Mouse (Mus musculus) layer of hippocampus, adult 11-12 months (tissue): ENCODE results near the gene Daam1.
A peak's percentile ranks its signal among the peaks of the same experiment; 100 is the strongest.

Source experiments
- DNase-seq: peaks from one replicate; pipeline ENCODE4 v3.0.0; 2022; ENCODE audit warnings: low spot score

The Daam1 gene

GRCm38 (mm10) chr12:71830607-71831257 is at the start of gene Daam1:
Daam1 (plus strand) TSS chr12:71831078.
- DNase-seq: peak; percentile 96

DNA sequence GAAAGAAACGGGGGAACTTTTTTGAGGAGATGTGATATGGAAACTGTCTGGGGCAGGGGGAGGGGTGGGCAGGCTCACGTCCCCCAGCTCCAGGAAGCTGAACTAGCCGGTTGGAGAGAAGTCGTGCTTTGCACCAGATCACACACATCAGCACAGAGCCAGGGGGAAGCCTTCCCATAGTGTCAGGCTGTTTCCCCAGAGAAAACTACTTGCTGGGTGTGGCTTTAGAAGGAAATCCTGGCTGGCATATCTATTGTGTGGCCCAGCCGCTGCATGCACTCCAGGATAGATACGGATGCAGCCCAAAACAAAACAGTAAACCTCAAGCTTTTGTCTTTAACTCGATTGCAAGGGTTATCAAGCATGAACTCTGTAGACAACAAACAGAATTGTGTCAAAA is 49.7 kb upstream of the Daam1 start:
- DNase-seq: no peak

DNA sequence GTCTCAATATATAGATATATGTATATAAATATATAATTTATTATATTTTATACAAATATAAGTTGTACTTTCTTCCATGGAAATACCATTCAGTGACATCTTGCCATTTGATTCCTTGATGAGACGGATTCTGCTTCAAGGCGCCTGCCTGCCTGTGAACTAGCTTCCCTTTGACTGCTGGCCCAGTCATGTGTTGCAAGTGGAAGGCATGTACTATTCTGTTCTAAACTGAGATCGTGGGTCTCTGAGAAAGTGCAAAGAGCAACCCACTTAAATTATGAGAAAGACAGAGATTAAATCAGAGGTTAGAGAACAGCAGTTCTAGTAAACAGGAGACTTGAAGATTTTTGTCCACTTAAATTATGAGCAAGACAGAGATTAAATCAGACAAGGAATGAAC is 46.9 kb upstream of the Daam1 start:
- no peak for DNase-seq

GRCm38 (mm10) chr12:71784666-71785255 is 46.1 kb upstream of the Daam1 start:
- DNase-seq: no peak

DNA sequence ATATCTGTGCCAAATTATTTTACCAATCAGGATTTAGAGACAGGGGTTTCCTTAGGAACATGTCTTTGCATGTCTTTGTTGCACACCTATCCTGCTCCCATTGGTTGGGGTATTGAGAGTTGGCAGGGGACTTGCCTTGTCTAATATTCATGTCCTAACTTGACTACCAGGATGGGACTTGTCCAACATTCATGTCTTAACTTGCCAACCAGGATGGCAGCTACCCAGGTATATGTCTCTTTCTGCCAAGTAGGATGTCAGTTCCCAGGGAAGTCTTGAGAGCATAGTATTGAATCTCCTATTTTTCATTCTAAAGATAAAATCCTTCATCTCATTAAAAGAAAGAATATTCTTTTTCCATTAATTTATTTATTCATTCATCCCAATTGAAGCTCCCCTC is 44.4 kb upstream of the Daam1 start:
- DNase-seq: no peak

GRCm38 (mm10) chr12:71788791-71789190 is 42.1 kb upstream of the Daam1 start:
- no peak for DNase-seq

GRCm38 (mm10) chr12:71790581-71790980 is 40.3 kb upstream of the Daam1 start:
- no peak for DNase-seq

GRCm38 (mm10) chr12:71793114-71793513 is 37.8 kb upstream of the Daam1 start:
- no peak for DNase-seq

DNA sequence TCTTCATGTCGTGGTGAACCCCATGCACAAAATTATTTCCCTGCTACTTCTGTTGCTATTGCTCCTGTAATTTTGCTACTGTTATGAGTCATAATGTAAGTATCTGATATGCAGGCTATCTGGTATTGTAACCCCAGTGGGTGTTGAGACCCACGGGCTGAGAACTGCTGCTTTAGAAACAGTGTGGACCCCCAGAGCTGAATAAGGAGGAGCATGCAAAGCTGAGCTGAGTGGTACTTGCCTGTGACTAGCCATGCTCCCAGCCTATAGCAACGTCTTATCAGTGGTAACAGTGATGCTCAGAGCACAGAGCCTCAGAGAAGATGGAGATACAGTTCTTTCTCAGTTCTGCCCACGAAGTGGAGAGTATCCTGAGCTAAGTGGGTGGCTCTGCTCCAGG is 35.3 kb upstream of the Daam1 start:
- DNase-seq: no peak

GRCm38 (mm10) chr12:71796517-71796916 is 34.4 kb upstream of the Daam1 start:
- no peak for DNase-seq

DNA sequence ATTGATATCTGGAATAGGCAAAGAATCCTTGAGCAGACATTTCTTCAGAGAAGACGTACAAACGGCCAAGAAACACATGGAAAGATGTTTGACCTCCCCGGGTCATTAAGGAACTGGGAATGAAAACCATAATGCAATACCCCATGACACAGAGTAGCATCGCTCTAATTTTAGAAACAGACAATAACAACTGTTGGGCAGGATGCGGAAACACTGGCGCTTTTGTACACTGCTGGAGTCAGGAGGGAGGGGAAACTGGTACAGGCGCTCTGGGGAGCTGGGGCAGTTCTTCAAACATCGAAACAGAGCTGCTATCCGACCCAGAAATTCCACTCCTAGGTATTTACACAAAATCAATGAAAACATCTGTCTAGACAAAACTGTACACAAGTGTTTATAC is 23.6 kb upstream of the Daam1 start:
- peak; percentile 16 for DNase-seq

DNA sequence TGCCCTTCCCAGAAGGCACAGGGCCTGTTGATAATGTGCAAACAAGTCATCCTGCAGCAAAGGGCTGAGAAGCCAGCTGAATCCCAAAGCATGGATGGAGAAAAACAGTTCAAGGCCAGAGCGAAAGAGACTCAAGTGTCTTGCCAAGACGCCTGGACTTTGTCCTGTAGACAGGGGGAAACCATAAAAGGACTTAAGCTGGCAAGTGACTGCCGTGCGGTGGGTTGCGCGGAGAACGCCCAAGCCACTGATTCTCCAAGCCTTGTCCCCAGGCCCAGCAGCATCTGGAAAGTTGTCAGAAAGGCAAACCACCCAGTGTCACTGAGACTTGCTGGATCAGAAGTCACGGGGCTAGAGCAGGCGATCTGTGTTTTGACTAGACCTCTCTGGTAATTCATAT is 22.2 kb upstream of the Daam1 start:
- no peak for DNase-seq

DNA sequence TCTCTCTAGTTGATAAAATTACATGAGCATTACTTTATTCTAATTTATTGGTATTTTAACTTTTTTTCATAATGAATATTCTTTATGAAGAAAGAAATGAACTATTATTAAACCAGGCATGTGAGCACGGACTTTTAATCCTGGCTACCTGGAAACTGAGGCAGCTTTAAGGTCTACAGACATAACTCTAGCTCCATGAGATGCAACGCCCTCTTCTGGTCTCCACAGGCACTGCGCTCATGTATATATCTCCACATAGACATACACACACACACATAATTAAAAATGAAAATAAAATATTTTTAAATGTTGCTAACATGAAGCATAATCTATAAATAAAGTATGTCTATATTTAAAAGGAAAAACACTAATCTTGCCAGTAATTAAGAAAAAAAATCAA is 21.3 kb upstream of the Daam1 start:
- no peak for DNase-seq

DNA sequence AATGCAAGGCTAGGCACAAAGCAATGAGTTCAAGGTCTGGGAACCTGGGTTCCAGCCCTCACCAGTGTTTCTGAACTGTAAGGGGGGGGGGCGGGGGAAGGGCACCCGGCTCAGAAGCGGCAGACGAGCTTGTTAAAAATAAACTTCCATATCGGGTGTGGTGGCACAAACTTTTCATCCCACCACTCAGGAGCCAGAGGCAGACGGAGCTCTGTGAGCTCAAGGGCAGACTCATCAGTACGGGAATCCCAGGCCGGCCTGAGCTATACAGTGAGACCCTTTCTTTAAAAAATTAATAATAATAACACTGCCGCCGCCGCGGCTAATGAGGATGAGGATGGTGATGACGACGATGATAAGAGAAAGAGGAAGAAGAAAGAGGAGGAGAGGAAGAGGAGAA is 18.3 kb upstream of the Daam1 start:
- DNase-seq: no peak

DNA sequence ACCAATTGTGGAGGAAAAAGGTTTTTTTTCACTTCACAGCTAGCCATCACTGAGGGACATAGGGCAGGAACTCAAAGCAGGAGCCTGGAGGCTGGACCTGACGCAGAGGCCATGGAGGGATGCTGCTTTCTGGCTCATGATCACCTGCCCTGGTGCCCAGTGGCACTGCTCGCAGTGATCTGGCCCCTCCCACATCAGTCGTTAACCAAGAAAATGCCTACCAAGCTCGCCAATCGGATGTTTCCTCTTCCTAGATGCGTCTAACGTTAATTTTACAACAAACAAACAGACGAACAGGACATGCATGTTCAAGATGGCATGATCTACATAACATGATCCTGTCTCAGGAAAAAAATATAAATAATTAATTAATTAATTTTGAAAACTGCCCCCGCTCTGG is 17.6 kb upstream of the Daam1 start:
- DNase-seq: no peak

- no peak for DNase-seq
Observed at GRCm38 (mm10) chr12:71813761-71814160, 17.1 kb upstream of the Daam1 start.

- no peak for DNase-seq
Observed at GRCm38 (mm10) chr12:71820094-71820493, 10.8 kb upstream of the Daam1 start.

DNA sequence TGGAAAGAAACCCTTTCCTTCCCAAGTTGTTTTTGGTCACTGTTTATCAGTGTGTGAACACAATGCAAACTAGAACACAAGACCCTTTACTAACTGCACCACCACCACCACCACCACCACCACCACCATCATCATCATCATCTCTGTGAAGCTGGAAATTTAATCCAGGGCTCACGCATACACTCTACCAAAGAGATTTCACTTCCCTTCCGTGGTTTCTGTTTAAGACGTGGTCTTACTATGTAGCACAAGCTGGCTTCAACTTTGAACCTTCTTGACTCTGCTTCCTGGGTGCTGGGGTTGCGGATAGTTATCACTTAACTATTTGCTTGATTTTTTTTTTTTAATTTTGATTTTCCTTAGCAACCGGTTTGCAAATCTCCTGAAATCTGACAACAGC is 9.6 kb upstream of the Daam1 start:
- DNase-seq: no peak

DNA sequence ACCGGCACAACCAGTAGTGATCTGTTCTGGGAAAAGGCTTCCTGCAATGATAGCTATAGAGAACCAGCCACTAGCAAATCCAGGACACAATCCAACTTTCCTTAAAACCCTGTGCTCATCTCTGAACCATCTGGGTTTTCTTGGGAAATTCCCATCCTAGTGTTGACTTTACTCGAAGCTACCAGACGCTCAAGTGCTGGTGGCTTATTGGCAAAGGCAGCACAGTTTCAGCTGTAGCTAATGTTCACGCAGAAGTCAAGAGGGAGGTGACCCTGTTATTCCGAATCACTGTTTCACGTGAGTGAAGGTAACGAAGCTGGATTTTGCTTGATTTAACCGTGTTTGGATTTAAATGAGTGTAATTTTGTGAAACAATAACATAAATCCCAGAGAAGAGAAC is 9.1 kb upstream of the Daam1 start:
- DNase-seq: no peak

GRCm38 (mm10) chr12:71824927-71825326 is 6.0 kb upstream of the Daam1 start:
- no peak for DNase-seq

DNA sequence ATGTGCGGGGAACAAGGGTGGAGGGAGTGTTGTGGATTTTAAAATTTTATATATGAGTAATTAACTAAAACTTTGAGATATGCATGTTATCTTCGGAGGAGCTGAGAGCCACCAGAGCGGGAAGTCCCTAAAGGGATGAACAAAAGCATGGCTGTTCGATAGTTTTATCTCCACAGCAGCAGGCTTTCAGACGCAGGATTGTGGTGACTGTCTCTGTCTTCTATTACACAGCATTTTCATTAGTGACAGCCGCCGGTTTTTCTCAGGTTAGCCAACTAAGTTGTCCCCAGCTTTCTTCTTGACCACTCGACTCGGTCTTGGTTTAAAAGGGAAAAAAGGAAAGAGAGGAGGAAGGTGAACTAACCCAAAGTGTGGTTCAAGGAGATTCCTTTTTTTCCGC is 739 bp upstream of the Daam1 start:
- DNase-seq: no peak

GRCm38 (mm10) chr12:71831258-71832087 is 595 bp downstream of the Daam1 start:
- peak; percentile 56 for DNase-seq

DNA sequence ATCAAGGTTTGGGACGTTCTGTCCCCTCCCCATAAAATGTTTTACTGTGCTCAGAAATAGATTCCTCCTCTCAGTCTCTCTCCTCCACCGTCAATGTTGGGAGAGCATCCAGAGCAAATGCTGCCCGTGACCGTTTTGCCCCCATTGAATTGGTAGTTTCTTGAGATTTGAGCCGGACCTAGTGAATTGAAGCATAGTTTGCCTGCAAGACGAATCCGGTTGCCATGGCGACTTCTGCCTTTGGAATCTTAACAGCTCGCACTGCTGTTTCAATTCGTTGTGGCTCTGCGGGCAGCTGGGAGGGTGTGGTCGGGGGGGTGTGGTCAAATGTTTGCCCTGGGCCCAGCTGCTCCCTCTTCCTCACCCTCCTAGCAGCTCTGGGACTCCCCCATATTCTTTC is 1.3 kb downstream of the Daam1 start:
- peak; percentile 71 for DNase-seq
